Mouse (Mus musculus) heart, embryonic 12.5 days (tissue): ENCODE measurements around the gene Itga6. TPM values are rescaled to one million over a fixed set of nuclear protein-coding genes. Genes with fewer than 3 reads are reported as not detected.

Experiments
- ATAC-seq: fragments of 200-750 bp; cut with Nextera tagmentation; 2 replicates; pipeline ENCODE4 v1.8.0; 2017; ENCODE audit warnings: moderate TSS enrichment, moderate library complexity; ENCODE audit not compliant: insufficient number of reproducible peaks, low FRiP score
- H3K27ac ChIP-seq: fragments of 300-500 bp; sonication (generic); 2 replicates; pipeline ENCODE4 v1.5.1; 2016; ENCODE audit warnings: mild to moderate bottlenecking, moderate library complexity; ENCODE audit not compliant: poor library complexity, severe bottlenecking
- H3K27me3 ChIP-seq: fragments of 300-500 bp; sonication (generic); replicated peaks from 2 replicates; pipeline ENCODE4 v1.6.1; 2016; ENCODE audit warnings: mild to moderate bottlenecking, moderate library complexity
- H3K36me3 ChIP-seq: fragments of 300-500 bp; sonication (generic); 2 replicates; pipeline ENCODE4 v1.6.1; 2016; ENCODE audit warnings: mild to moderate bottlenecking, moderate library complexity
- H3K4me1 ChIP-seq: fragments of 300-500 bp; sonication (generic); replicated peaks from 2 replicates; pipeline ENCODE4 v1.6.1; 2016; ENCODE audit warnings: mild to moderate bottlenecking
- H3K4me2 ChIP-seq: fragments of 300-500 bp; sonication (generic); 2 replicates; pipeline ENCODE4 v1.6.1; 2016; ENCODE audit warnings: mild to moderate bottlenecking, moderate library complexity
- H3K4me3 ChIP-seq: fragments of 300-500 bp; sonication (generic); 2 replicates; pipeline ENCODE4 v1.5.1; 2016; ENCODE audit warnings: mild to moderate bottlenecking
- H3K9ac ChIP-seq: fragments of 300-500 bp; sonication (generic); 2 replicates; pipeline ENCODE4 v1.6.1; 2016; ENCODE audit warnings: mild to moderate bottlenecking, moderate library complexity
- H3K9me3 ChIP-seq: fragments of 300-500 bp; sonication (generic); replicated peaks from 2 replicates; pipeline ENCODE4 v1.6.1; 2016; ENCODE audit warnings: mild to moderate bottlenecking, moderate library complexity
- WGBS: fragments of 180-500 bp; shearing (Covaris S2); methylation state at CpG from one replicate; pipeline ENCODE4 v1.1.7; 2016; 5-methylcytosine and 5-hydroxymethylcytosine counted together
- polyA plus RNA-seq: library from polyadenylated mRNA; unstranded; fragments of >200 nt; fragmentation: Nextera tagmentation; extraction: Ambion mirVana; gene quantifications from 2 replicates; pipeline ENCODE4 v1.2.1, GENCODE M21; 2016

Gene Itga6
- polyA plus RNA-seq, 1 experiment from 2014 or later: 115 TPM

DNA sequence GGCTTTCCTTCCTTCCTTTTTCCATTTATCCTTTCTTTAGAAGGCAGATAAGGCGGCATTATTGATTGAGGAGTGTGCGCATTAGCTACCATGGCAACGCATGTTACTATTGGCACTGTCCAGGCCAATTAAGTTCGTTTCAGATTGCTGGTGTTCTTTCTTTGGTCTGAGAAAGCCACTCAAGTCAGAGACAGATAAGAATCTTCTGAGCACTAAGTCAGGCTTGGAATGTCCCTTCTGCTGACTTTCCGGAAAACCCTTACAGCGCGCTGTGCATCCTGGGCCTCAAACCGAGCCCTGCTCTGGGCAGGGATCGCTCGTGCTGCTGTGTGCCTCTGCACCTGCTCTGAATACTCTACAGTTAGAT is 4.7 kb downstream of the Itga6 start:
- H3K27ac ChIP-seq: no peak overlapping the region
- no peaks in the 10 kb centered on the region for H3K9me3 ChIP-seq
- H3K4me1 ChIP-seq: peaks cover 24% of the 10 kb centered on the region
- WGBS: 52% methylated on average over 10 of the region's 10 CpGs
- H3K4me2 ChIP-seq: 0 out of 2 replicates have a peak overlapping the region, but pooled peaks have one; percentile 4
- ATAC-seq: no peak
- no peaks in the 10 kb centered on the region for H3K27me3 ChIP-seq
- H3K36me3 ChIP-seq: no peaks in the 10 kb centered on the region
- no peak overlapping the region for H3K9ac ChIP-seq
- no peak overlapping the region for H3K4me3 ChIP-seq

DNA sequence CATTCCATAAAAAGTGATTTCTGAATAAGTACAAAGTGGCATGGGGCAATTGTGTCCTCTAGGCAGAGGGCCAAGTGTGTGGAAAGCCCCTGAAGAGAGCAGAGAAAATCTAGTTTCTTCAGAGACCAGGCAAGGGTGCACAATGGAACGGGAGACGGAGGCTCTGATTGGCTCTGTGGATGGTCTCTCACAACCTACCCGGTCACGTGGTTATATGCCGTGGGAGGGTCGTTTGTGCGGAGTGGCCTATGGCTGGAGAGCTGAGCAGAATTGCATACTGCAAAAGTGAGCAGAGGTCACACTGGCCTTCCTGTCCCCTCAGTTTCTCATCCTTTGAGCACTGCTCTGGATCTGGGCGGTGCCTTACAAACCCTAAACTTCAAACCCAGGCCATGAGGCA is 5.9 kb downstream of the Itga6 start:
- no peak overlapping the region for H3K27ac ChIP-seq
- no peak overlapping the region for H3K9ac ChIP-seq
- no peaks in the 10 kb centered on the region for H3K27me3 ChIP-seq
- no peak for ATAC-seq
- H3K4me3 ChIP-seq: no peak overlapping the region
- H3K4me1 ChIP-seq: peaks cover 17% of the 10 kb centered on the region
- 71% methylated on average over 8 of the region's 8 CpGs for WGBS
- H3K9me3 ChIP-seq: no peaks in the 10 kb centered on the region
- no peak overlapping the region for H3K4me2 ChIP-seq
- H3K36me3 ChIP-seq: no peaks in the 10 kb centered on the region

DNA sequence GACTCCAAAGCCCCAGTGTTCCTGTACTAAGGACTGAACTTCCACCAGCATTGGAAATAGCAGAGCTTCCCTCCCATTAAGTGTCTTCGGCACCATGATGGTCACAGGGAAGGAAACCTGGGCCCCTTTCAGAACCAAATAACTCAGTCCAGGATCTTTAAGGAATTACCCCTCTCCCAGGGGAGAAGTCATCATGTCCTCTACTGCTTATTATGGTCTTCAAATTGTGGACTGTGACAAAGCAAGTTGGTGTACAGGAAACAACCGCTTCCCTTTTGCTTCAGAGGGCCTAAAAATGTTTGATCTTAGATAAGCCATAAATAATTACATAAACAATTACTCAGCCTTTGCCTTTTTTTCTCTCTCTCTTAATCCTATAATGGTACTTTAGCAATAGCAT is 6.4 kb downstream of the Itga6 start:
- Histone ChIP-seq H3K4me1 (peaks cover 12% of the 10 kb centered on the region), H3K4me2 (no peak overlapping the region), H3K9me3 (no peaks in the 10 kb centered on the region), H3K4me3 (no peak overlapping the region), H3K36me3 (no peaks in the 10 kb centered on the region), H3K27ac (no peak overlapping the region), H3K27me3 (no peaks in the 10 kb centered on the region), H3K9ac (no peak overlapping the region)
- 74% methylated on average over 2 of the region's 2 CpGs for WGBS
- no peak for ATAC-seq

GRCm38 (mm10) chr2:71752383-71752782 is 7.0 kb downstream of the Itga6 start:
- H3K9ac ChIP-seq: no peak overlapping the region
- no peak for ATAC-seq
- no peak overlapping the region for H3K4me3 ChIP-seq
- 64% methylated on average over 2 of the region's 2 CpGs for WGBS
- H3K9me3 ChIP-seq: no peaks in the 10 kb centered on the region
- no peaks in the 10 kb centered on the region for H3K27me3 ChIP-seq
- no peaks in the 10 kb centered on the region for H3K36me3 ChIP-seq
- no peak overlapping the region for H3K4me2 ChIP-seq
- H3K27ac ChIP-seq: no peak overlapping the region
- peaks cover 12% of the 10 kb centered on the region for H3K4me1 ChIP-seq

DNA sequence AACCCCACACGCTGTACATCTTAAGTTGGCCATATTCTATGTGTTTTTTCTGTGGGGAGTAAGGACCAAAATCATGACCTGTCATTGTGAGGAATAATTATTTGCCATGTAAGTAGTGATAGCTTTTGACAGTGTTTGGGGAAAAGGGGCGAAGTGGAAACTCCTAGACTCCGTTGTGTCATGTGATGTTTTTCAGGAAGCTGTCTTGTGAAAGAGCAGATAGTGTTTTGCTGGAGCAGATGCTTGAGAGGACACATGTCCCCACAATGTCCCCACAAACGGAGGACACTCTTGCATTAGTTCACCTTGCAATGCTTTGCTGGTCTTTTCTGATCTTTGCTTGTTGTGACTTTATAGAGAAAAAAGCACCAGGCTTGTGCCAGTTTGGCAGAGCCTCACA is 7.7 kb downstream of the Itga6 start:
- Histone ChIP-seq H3K4me2 (no peak overlapping the region), H3K27me3 (no peaks in the 10 kb centered on the region), H3K4me3 (no peak overlapping the region), H3K27ac (no peak overlapping the region), H3K9me3 (no peaks in the 10 kb centered on the region), H3K4me1 (peaks cover 13% of the 10 kb centered on the region), H3K36me3 (no peaks in the 10 kb centered on the region), H3K9ac (no peak overlapping the region)
- no peak for ATAC-seq
- WGBS: 55% methylated on average over 4 of the region's 4 CpGs

- no peaks in the 10 kb centered on the region for H3K36me3 ChIP-seq
- H3K9ac ChIP-seq: no peak overlapping the region
- peaks cover 16% of the 10 kb centered on the region for H3K4me1 ChIP-seq
- ATAC-seq: no peak
- H3K9me3 ChIP-seq: no peaks in the 10 kb centered on the region
- WGBS: 87% methylated on average over 4 of the region's 4 CpGs
- H3K4me2 ChIP-seq: no peak overlapping the region
- no peak overlapping the region for H3K4me3 ChIP-seq
- H3K27me3 ChIP-seq: no peaks in the 10 kb centered on the region
- H3K27ac ChIP-seq: no peak overlapping the region
Observed at GRCm38 (mm10) chr2:71755748-71756147, 10.3 kb downstream of the Itga6 start.

GRCm38 (mm10) chr2:71757098-71757497 is 11.7 kb downstream of the Itga6 start:
- Histone ChIP-seq H3K36me3 (no peaks in the 10 kb centered on the region), H3K27me3 (no peaks in the 10 kb centered on the region), H3K4me2 (no peak overlapping the region), H3K9me3 (no peaks in the 10 kb centered on the region), H3K4me3 (no peak overlapping the region), H3K27ac (peak overlapping the region; percentile 18; the same call in 1 of the 2 replicates), H3K4me1 (peaks cover 16% of the 10 kb centered on the region), H3K9ac (no peak overlapping the region)
- ATAC-seq: peak; percentile 66
- 29% methylated on average over 5 of the region's 5 CpGs for WGBS

DNA sequence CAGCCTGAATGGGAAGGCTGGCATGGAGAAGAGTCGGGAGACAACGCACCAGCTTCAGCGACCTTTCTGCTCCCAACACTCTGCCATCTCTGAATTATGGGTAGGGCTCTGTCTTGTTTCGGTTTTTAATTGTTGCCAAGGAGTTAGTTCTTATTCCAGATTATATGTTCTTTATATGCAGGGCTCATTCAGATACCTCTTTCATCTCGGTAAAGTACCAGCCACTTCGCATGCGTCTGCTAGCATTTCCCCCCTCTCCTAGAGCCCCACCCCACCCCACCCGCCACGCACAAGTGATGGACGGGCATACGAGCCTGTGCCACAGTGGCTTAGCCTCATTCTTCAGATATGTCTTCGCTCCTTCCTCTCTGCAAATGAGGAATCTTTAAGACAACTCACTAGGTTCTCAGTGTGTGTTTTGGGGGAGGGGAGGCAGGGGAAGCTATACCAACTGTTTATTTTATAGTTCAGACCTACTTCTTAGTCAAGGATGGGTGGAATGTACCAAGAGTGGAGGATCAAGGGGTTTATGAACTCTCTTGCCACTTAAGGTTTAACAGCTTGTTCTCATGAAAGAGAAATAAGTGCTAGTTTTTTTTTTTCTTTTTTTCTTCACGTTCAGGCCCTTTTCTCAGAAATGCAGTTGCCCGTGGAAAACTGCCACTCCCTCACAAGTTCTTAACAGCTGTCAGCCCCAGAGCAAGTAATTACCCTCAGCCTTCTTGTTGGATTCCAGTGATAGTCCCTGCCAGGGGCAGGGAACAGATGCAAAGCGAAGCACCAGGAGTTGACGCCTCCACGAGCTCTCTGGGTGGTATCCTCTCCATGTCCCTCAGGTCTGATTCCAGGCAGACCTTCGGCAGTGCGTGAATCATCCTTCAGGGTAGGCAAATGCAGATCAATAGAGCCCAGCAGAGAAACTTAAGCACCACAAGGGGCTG is 13.4 kb downstream of the Itga6 start:
- no peak for ATAC-seq
- H3K9ac ChIP-seq: no peak overlapping the region
- no peaks in the 10 kb centered on the region for H3K36me3 ChIP-seq
- 45% methylated on average over 19 of the region's 19 CpGs for WGBS
- H3K27ac ChIP-seq: no peak overlapping the region
- no peaks in the 10 kb centered on the region for H3K9me3 ChIP-seq
- H3K4me3 ChIP-seq: no peak overlapping the region
- H3K4me1 ChIP-seq: peaks cover 19% of the 10 kb centered on the region
- no peak overlapping the region for H3K4me2 ChIP-seq
- no peaks in the 10 kb centered on the region for H3K27me3 ChIP-seq

- H3K4me3 ChIP-seq: no peak overlapping the region
- H3K9ac ChIP-seq: no peak overlapping the region
- 83% methylated on average over 4 of the region's 4 CpGs for WGBS
- no peak overlapping the region for H3K4me2 ChIP-seq
- peaks cover 26% of the 10 kb centered on the region for H3K4me1 ChIP-seq
- ATAC-seq: no peak
- no peak overlapping the region for H3K27ac ChIP-seq
- H3K9me3 ChIP-seq: no peaks in the 10 kb centered on the region
- no peaks in the 10 kb centered on the region for H3K36me3 ChIP-seq
- no peaks in the 10 kb centered on the region for H3K27me3 ChIP-seq
Observed at GRCm38 (mm10) chr2:71760091-71760490, 14.7 kb downstream of the Itga6 start.

GRCm38 (mm10) chr2:71761081-71761480 is 15.7 kb downstream of the Itga6 start:
- Histone ChIP-seq H3K9me3 (no peaks in the 10 kb centered on the region), H3K9ac (no peak overlapping the region), H3K4me3 (no peak overlapping the region), H3K4me2 (no peak overlapping the region), H3K36me3 (no peaks in the 10 kb centered on the region), H3K4me1 (peaks cover 36% of the 10 kb centered on the region), H3K27me3 (no peaks in the 10 kb centered on the region), H3K27ac (no peak overlapping the region)
- no peak for ATAC-seq
- 90% methylated on average over 9 of the region's 9 CpGs for WGBS

DNA sequence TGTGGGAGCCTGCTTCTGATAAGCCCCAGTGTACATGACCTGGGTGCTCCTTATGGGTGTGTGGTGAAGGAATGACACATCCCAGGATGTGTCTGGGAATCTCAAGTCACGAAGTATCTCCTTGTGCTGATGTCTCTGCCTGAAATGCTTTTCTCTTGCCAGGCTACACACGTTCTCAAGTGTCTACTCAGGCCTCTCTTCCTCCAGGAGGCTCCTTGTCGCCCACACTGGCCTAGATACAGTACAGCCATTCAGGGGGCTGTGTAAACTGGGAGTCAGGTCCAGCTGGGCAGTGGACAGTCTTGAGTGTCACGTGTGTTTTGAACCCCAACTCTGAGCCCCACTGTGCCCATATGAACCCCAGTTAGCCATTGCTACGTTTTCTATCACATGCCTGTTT is 19.1 kb downstream of the Itga6 start:
- H3K9ac ChIP-seq: no peak overlapping the region
- no peaks in the 10 kb centered on the region for H3K9me3 ChIP-seq
- no peak overlapping the region for H3K27ac ChIP-seq
- H3K4me1 ChIP-seq: peaks cover 21% of the 10 kb centered on the region
- no peak for ATAC-seq
- WGBS: 46% methylated on average over 5 of the region's 5 CpGs
- no peak overlapping the region for H3K4me3 ChIP-seq
- H3K27me3 ChIP-seq: no peaks in the 10 kb centered on the region
- no peak overlapping the region for H3K4me2 ChIP-seq
- H3K36me3 ChIP-seq: no peaks in the 10 kb centered on the region
